ENCODE assay signal across 9 mouse cellular contexts in genomic region chr2:153414607-153415006, GRCm38 (mm10).
DNase-seq lines count a peak whose midpoint lies in the region; ATAC-seq and TF ChIP-seq lines count a peak whose summit lies in the region.
"Had no signal": no experiment of that assay in that cellular context is flagged by ENCODE, and none has a peak within 500 bp of the region (broad histone marks: within the 10 kb centered on the region; RNA-seq: fewer than 3 reads in every experiment).

No protein-coding gene starts in this region.

- H3K4me2 ChIP-seq in lung, embryonic 14.5 days = no peak overlapping the region
- H3K4me2 ChIP-seq in kidney, postnatal 0 days (ENCODE audit: low read length) = no peak overlapping the region

- 34% methylated on average over 2 of the region's 2 CpGs for WGBS in lung, embryonic 14.5 days
- WGBS in kidney, postnatal 0 days = 18% methylated on average over 2 of the region's 2 CpGs
- 38% methylated on average over 2 of the region's 2 CpGs for WGBS in thymus, adult 2 months

- no peak for TF ChIP-seq POLR2A in thymus, adult 2 months (IDR thresholded peaks at IDR 0.05; ENCODE audit: control insufficient read depth, extremely low read depth, insufficient read depth, low read length, poor library complexity)

- DNase-seq in adrenal gland, postnatal 36 days = peak; percentile 45 to 46
- no peak for DNase-seq in adrenal gland, postnatal 25 days
- DNase-seq in lung, embryonic 14.5 days = peak; percentile 59
- no peak for DNase-seq in lung, adult 18-20 months
- peak; percentile 64 for DNase-seq in kidney, postnatal 0 days (ENCODE audit: low spot score)
- DNase-seq in thymus, adult 2 months = peak; percentile 65
- no peak for DNase-seq in adrenal gland, adult 2 months
- DNase-seq in left cerebral cortex, adult 11 months (ENCODE audit: low spot score) = no peak

- H3K4me1 ChIP-seq in lung, embryonic 14.5 days (ENCODE audit: insufficient read depth) = no peaks in the 10 kb centered on the region
- H3K4me1 ChIP-seq in kidney, postnatal 0 days (replicated peaks; ENCODE audit: insufficient read depth, low read length) = no peaks in the 10 kb centered on the region
- no peaks in the 10 kb centered on the region for H3K4me1 ChIP-seq in thymus, adult 2 months (replicated peaks; ENCODE audit: control insufficient read depth, insufficient read depth, low read length)

- H3K4me3 ChIP-seq in lung, embryonic 14.5 days (ENCODE audit: low read depth, low read length) = no peak overlapping the region
- no peak overlapping the region for H3K4me3 ChIP-seq in kidney, postnatal 0 days (replicated peaks; ENCODE audit: low read depth, low read length)
- H3K4me3 ChIP-seq in thymus, adult 2 months (ENCODE audit: control insufficient read depth, insufficient read depth, low read length) = no peak overlapping the region
- H3K4me3 ChIP-seq: myocyte had no signal

- no peak overlapping the region for H3K27ac ChIP-seq in lung, embryonic 14.5 days (ENCODE audit: low read depth)
- H3K27ac ChIP-seq in kidney, postnatal 0 days = no peak overlapping the region
- H3K27ac ChIP-seq in thymus, adult 2 months (ENCODE audit: control insufficient read depth, insufficient read depth, low read length) = no peak overlapping the region

- H3K9ac ChIP-seq in lung, embryonic 14.5 days = no peak overlapping the region
- H3K9ac ChIP-seq in kidney, postnatal 0 days (ENCODE audit: low read depth, low read length) = no peak overlapping the region

- H3K36me3 ChIP-seq in lung, embryonic 14.5 days (ENCODE audit: insufficient read depth) = peaks cover 95% of the 10 kb centered on the region
- H3K36me3 ChIP-seq in kidney, postnatal 0 days (ENCODE audit: insufficient read depth, low read length) = peaks cover 68% of the 10 kb centered on the region
- no peaks in the 10 kb centered on the region for H3K36me3 ChIP-seq in thymus, adult 2 months (ENCODE audit: control insufficient read depth, insufficient read depth, low read length)

- no peaks in the 10 kb centered on the region for H3K9me3 ChIP-seq in lung, embryonic 14.5 days (ENCODE audit: low read depth, low read length)
- no peaks in the 10 kb centered on the region for H3K9me3 ChIP-seq in kidney, postnatal 0 days (replicated peaks; ENCODE audit: low read length)

- 0 out of 2 replicates have a peak, but pooled peaks have one; percentile 53 for ATAC-seq in lung, embryonic 14.5 days (ENCODE audit: insufficient read depth)
- 0 out of 2 replicates have a peak, but pooled peaks have one; percentile 29 for ATAC-seq in kidney, postnatal 0 days (replicated peaks; ENCODE audit: low FRiP score, low read depth)

- no peaks in the 10 kb centered on the region for H3K27me3 ChIP-seq in lung, embryonic 14.5 days (ENCODE audit: insufficient read depth, low read length)
- H3K27me3 ChIP-seq in kidney, postnatal 0 days (ENCODE audit: insufficient read depth, low read length) = no peaks in the 10 kb centered on the region
- no peaks in the 10 kb centered on the region for H3K27me3 ChIP-seq in thymus, adult 2 months (ENCODE audit: control insufficient read depth, insufficient read depth, low read length)

- TF ChIP-seq CTCF in lung, embryonic 14.5 days (IDR thresholded peaks at IDR 0.05; ENCODE audit: low read depth) = peak; percentile 62
- TF ChIP-seq CTCF in kidney, postnatal 0 days (IDR thresholded peaks at IDR 0.05; ENCODE audit: low read depth) = peak; percentile 72
- no peak for TF ChIP-seq CTCF in thymus, adult 2 months (IDR thresholded peaks at IDR 0.05; ENCODE audit: borderline replicate concordance, control insufficient read depth, extremely low read depth, insufficient read depth, low read length, poor library complexity)

Comparison
In these comparisons a context has a peak if more than half of its experiments do, and no peak if none do; other contexts are left out.
1. DNase-seq: peak in adrenal gland, postnatal 36 days (2 of 2), lung, embryonic 14.5 days (single experiment), kidney, postnatal 0 days (single experiment) and thymus, adult 2 months (single experiment); none in adrenal gland, postnatal 25 days (single experiment), lung, adult 18-20 months (0 of 2), adrenal gland, adult 2 months (single experiment) and left cerebral cortex, adult 11 months (single experiment).